Mouse (Mus musculus) cortical plate, adult 2 months (tissue): Measurements from ENCODE around the gene Fshr.
"Not testable (repeated sequence)": the region's sequence is repeated elsewhere in the genome, so short reads cannot be mapped to it uniquely, and the experiment has no call there.

Experiments used
- CTCF ChIP-seq: fragments of 200-500 bp; IDR thresholded peaks from 2 replicates; pipeline ENCODE4 v1.5.1; 2011; ENCODE audit warnings: mild to moderate bottlenecking, control low read depth, low read length; ENCODE audit not compliant: insufficient read depth; ENCODE audit errors: extremely low read depth
- POLR2A ChIP-seq: fragments of 200-500 bp; IDR thresholded peaks from 2 replicates; pipeline ENCODE4 v1.6.1; 2011; ENCODE audit warnings: mild to moderate bottlenecking, low read length, control low read depth; ENCODE audit not compliant: insufficient read depth; ENCODE audit errors: extremely low read depth

DNA sequence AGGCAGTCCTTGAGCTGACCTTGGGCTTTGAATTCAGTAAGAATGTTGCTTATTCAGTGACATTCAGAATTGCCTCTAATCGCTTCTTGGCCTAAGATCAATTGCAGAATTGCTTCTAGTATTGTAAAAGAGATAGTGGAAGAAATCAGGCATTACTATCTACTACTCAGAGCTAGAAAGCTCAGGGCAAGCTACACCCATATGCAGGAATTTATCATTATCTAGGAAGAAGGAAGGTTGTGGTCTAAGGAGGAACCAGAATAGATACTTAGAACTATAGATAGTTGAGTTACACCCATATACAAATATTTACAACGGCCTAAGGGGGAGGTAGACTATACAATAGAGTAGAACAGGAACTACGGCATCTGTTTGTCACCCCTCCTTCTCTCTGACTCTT, 41.1 kb downstream of the Fshr start:
- not testable (repeated sequence) for TF ChIP-seq POLR2A, CTCF
